Mouse (Mus musculus): ENCODE data around the gene Map3k19.
A peak's percentile ranks its signal among the peaks of the same experiment; 100 is the strongest.

Gene Map3k19

DNA sequence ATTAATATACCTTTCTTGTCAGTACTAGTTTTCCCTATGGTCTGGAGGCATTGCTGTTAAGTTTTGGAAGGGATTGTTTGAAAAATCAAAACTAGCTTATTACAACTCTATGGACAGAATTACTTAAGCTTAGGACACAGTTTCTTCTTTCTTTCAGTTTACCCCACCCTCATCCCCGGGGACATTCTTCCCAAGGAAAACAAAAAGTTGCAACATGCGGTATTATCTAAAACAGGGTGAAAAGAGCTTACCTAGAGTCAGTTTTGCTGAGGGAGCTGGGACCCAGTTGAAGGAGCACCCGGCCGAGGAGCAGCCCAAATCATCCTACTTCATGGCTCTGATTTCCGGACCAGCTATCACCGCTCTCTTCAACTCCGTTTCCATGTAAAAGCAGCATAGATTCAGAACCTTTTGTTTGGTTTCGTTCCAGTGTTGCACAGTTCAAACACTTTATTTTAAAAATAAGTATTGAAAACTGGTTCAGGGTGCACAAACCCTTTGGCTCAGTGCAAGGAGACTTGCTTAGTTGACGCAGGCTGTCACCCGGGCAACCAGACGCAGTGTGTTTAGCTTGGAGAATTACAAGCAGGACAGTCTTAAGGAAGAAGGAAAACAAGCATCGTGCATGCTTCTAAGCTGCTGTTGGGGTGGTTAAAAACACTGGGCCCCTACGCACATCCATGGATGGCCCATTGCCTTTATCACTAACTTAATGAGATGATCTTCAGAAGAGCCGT is at the start of gene Map3k19:
Gene Map3k19 (minus strand): TSS at position 546 of the 737 bp plus-strand sequence.
- DNase-seq: no peak

DNA sequence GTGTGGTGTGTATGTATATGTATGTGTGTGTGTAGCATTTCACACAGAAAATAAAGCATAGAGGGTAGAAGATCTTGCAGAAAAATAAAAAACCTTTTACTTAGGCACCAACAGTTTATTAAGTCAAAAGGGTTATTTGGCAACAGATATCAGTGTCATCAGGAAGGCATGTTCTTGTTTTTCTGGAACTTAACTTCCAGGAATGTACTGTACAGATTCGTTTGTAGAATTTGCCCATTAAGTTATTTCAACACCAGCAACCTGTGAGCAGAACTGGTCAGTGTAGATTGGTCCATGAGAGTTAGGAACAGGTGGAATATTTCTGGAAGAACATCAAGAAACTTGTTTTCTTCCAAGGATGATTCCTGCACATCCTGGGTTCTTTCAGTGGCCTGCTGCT is 44.6 kb upstream of the Map3k19 start:
- no peak for DNase-seq

DNA sequence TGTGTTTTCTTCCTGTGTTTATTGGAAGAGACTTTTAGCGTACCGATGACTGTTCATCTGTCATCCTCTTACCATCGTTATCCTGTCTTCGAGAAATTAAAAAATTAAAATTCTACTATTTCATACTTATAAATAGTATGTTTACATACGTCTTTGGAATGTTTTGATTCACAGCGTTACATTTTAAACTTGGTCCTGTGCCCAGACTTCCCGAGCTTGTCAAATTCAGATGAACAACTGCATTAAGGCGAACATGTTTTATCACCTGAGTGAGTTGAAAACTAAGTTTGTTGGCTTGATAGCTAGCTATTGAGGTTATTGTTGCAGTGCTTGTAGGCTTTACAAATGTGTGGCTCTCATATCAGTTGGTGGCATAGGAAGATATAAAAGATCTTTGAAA is 14.4 kb upstream of the Map3k19 start:
- DNase-seq: no peak

DNA sequence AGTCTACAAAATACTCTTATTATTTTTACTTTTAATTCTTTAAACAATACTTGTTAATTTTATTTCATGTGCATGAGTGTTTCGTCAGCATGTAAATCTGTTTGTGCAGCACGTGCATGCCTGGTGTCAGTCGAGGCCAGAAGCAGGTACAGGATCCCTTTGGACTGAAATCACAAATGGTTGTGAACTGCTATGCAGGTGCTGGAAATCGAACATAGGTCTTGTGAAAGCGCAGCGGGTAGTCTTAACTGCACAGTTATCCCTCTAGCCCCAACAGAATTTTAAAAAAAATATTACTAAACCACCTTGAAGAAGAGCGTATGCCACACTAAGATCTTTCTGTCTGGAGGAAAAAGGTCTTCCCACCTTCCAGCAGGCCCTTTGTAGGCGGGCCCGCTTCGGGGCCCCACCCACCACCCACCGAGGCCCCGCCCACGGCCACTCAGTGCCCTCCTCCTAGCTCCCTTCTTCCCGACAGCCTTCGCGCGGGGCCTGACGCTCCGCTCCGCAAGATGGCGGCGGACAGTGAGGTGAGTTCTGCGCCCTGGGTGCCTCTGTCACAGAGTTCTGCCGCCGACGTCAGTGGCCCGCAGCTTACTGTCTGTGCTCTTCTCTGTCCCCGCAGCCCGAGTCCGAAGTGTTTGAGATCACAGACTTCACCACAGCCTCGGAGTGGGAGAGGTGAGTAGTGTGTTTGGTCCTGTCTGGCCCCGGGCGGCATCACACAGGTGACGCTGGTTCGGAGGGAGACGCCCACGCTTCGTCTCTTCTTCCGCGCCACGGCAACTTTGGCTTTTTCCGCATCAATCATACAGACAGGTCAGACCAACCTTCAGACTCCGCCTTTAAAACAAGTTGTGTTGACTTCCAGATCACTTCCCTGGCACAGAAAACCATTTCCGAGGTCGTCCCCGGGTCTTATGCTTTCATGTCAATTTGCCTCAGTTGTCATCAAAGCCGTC is 13.8 kb upstream of the Map3k19 start, which contains the start of gene Rab3gap1:
Gene Rab3gap1 (plus strand): TSS at position 474 of the 962 bp plus-strand sequence.
- DNase-seq: peak; percentile 94

DNA sequence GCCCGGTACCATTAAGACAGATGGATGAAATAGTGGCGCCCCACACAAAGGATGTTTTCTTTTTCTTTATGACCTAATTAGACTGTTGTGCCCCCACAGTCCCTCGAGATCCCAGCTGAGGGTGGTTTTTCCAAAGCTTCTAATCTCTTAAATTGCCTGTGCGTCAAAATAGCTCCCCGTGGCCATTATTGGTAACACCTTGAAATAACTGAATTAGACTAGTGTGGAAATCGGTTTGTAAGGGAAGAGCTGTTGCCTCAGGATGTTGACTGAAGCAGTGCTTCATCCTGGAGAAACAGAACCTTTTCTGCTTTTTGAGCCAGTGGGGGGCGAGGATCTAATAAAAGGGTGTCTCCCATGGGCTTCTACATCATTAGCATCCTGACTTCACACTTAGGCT is 9.0 kb upstream of the Map3k19 start:
- DNase-seq: no peak

DNA sequence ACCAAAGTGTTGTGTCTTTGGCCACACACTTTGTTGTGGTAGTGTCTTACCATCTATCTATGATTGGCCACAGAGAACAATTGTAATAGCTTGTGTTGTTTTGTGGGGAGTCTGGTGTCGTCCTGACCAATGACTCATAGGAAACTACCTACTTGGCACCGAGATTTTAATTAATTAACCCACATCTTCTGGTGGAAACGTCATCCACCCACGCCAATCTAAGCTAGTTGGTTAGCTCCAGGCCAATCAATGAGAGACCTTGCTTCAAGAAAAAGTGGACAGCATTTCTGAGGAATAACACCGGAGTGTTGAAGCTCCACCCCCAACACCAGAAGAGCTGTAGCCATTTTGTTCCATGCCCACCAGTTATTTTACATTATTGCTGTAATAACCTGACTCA is 7.1 kb upstream of the Map3k19 start:
- no peak for DNase-seq

DNA sequence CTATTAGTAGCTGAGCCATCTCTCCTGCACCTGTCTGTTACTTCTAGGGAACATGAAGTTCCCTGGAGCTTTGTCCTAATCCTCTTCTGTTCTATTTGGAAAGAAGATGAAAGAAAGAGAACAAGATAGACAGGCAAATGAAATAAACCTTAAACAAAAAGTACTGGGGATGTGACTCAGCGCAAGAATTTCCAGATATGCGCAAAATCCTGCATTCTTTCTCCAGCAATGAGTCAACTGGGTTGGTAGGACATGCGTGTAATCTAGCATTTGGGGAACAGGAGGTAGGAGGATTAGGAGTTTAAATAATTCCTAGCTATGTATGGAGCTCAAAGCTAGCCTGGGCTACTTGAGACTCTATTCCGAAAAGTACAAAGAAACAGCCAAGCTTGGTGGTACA is 5.7 kb upstream of the Map3k19 start:
- no peak for DNase-seq

DNA sequence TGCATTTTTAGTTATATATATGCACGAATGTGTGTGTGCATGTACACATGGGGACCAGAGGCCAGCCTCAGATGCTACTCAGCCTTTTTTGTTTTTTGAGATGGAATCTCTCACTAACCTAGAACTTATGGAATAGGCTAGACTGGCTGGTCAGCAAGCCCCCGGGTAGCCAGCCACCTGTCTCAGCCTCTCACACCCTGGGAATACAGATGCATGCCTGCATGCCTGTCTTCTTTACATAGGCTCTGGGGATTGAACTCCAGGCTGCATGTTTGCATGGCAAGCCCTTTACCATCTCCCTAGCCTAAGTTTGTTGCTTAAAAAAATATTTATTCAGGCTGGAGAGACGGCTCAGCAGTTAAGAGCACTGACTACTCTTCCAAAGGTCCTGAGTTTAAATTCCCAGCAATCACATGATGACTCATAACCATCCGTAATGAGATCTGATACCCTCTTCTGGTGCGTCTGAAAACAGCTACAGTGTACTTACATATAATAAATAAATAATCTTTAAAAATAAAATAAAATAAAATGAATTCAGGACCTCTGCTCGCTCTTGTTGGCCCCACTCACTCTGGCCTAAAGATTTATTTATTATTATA is 5.1 kb upstream of the Map3k19 start:
- DNase-seq: no peak

DNA sequence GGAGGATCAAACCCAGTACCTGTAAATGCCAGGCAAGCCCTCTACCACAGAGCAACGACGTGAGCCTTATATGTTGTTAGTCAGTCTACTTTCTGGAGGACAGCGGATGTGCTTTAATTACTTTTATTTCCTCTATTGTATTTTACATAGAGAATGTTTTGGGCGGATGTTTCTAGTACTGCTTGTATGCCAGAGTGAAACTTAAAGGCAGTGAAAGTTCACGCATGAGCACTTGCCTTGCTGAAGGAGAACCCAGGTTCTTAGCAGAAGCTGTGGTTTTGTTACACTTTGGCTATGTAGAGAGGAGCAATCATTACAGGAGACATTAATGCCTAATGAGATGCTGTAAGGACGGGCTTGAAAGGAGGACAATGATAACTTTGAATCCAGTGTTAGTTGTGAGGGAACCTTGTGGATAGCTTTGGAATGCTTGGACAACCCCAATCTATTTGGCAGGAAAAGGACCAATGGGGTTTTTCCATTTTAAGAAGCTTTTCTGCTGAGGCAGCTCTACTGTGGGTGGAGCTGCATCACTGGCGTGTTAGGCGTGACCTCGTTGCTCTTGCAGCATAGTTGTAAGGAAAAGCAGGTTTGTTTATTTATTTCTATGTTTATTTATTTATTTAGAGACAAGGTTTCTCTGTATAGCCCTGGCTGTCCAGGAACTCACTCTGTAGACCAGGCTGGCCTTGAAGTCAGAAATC is 4.3 kb upstream of the Map3k19 start:
- peak; percentile 34 to 36 for DNase-seq

DNA sequence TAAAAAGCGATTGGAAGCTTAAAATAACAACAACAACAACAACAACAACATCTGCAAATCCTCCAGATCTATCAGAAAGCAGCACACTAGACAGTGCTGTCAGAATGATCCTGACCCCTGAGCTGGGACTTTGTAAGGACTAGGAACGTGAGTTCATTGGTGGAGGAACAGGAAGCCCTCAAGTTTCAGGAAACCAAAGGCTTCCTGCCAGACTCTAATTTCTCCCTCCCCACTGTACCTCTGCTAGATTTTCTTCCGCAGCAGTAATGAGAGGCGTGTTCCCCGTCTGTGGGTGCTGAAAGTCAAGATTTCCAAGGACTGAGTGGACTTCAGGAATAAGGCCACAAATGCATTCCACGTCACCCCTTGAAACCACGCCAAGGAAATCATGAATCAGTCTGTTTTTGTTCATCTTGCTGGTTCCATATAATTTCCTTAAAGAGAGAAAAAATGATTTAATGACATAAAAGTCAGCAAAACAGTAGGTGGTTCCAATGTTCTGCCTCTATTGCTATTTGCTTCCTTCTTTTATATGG is 4.7 kb downstream of the Map3k19 start:
- DNase-seq: no peak

DNA sequence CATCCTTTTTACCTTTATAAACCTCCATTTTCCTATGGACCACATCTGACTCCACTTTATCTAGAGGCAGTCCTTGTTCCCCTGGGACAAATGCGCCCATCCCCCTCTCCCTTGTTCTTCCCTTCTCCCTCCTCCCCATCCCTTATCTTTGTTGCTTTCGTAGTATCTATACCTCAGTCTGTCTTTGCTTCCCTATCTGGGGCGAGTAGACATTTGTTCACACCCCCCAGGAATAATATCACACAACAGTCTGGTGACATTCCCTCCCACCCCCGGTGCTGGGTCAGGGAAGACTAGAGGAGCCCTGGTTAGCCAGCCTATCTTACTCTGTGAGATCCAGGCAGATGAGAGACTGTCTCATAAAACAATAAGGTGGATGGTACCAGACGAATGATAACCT is 9.4 kb downstream of the Map3k19 start:
- no peak for DNase-seq

DNA sequence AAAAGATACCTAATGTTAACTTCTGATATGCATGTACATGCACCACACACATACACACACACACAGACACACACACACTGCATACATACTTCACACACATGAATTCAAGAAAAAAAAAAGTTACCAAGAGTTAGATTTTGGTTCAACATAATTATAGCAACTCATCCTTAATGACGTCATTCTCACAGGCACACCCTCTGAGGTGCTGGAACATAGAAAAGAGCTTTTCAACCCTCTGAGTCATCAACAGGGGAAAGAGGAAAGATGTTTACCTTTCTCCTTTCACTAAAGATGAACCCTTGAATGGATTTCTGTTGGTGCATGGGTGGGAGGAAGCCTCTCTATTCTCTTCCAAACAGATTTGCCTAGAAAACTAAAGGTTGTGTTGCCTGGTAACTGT is 16.2 kb downstream of the Map3k19 start:
- DNase-seq: no peak

DNA sequence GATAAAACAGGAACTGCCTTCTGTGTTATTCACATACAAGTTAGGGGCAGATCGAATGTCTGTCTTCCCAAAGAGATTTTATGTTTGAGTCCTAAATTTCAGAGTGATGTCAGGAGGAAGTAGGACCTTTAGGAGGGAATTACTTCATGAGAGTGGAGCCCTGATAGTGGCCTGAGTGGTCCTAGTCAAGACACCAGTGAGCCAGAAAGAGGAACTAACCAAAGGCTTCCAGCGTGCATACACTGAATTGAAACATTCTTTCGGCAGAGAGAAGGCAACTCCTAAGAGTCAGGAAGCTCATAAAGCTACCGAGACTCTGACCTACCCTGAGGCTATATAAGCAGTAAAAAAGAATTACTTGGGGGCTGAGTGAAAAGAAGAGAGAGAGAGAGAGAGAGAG is 18.2 kb downstream of the Map3k19 start:
- peak in 1 of 2 experiments; percentile 3 for DNase-seq

DNA sequence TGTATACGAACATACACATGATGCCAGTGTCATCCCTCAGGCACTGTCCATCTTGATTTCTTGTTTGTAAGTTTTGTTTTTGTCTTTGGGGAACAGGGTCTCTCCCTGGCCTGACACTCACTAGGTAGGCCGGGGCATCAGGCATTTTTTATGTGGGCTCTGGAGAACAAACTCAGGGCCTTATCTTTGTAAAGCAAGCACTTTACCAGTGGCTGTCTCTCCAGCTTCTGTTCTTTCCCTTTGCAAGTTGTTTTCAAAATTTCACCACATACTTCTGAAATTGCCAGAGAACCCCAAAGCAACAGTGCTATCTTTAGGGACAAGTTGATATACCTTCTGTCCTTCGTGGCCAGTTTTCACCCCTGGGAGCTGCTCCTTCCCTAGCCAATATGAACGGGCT is 20.6 kb downstream of the Map3k19 start:
- no peak for DNase-seq

DNA sequence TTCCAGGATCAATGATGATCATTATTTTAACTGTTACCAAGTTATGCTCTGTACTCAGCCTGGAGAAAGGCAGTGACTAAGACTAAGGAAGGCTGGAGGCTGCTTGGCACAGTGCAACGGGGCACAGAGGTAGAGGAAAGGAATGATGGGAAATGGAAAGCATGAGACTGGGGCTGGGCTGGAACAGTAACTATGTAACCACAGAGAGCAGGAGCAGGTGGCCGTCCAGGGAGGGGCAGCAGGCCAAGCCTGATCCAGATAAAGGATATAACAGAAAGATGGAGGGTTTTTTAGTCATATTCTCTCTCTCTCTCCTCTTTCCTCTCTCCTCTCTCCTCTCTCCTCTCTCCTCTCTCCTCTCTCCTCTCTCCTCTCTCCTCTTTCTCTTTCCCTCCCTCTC is 21.1 kb downstream of the Map3k19 start:
- DNase-seq: no peak

DNA sequence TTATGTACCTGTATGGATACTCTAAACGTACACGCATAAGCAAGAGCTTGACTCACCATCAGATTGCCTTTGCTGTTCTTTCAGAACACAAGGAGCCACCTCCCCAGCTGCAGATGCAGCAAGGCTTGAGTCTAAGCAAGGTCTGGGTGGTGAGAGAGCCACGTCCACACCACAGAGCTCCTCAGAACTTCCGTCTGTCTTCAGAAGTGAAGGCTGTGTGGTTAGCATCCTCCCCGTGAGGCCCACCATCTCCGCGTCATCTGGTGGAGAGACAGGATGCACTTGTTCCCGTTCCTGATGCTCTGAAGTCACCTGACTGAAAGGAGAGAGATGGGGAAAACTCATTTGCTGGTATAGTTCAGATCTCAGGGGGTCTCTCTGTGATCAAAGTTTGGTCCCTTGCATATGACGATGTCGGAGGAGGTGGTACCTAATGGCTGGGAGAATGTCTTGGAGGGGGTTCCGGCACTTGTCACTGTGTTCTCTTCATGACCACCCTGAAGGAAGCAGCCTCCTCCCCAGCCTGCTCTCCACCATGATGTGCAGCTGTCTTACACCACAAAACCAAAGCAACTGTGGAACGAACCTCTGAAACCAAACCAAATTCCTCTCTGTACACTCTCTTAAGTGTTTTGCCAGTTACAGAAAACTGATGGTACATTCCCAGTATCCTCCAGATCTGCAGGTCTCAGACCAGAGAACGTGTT is 24.5 kb downstream of the Map3k19 start:
- DNase-seq: peak; percentile 23 to 24

DNA sequence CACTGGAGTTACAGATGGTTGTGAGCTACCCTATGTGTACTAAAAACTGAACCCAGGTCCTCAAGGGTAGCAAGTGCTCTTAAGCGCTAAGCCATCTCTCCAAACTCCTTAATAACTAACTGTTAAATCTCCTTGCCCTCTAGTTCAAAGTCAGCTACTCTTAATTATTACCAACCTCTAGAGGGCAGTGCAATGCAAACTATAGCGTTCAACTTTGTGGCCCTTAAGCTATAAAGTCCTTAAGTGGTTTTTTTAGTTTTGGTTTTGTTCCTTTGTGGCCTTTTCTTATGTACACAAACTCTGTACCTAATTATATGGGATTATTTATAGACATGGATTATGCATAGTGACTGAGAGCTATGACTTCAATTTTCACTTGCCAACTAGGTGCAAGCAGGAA is 27.5 kb downstream of the Map3k19 start:
- DNase-seq: peak; percentile 49 to 57

DNA sequence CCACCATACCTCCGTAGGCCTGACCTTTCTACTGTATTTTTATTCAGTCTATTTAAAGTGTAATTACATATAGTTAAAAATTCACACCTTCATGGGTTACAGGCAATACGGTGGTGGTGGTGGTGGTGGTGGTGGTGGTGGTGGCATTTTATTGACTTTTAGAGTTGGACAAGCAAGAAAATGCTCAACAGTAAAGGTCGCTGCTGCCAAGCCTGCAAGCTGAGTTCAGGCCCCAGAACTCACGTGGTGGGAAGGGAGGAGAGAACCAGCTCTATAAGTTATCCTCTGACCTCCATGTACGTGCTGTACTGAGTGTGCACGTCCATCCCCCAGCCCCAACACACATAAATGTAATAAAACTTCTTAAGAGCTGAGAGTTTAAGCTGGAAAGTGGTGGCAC is 38.5 kb downstream of the Map3k19 start:
- DNase-seq: no peak

DNA sequence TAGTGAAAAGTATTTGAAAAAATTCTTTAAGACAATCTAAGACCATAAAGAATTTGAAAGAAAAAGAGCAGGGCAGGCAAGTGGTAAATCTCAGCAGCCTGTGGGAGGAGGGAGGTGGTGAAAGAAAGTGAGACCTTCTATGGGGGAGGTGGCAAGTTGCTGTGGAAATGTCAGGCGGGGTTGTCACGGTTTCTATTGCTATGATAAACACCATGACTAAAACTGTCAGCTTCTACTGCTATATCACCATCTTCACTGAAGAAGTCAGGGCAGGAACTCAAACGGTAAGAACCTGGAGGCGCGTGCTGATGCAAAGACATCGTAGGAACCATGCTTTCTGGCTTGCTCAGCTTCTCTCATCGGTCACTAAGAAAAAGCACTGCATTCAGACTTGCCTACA is 41.9 kb downstream of the Map3k19 start:
- no peak for DNase-seq

DNA sequence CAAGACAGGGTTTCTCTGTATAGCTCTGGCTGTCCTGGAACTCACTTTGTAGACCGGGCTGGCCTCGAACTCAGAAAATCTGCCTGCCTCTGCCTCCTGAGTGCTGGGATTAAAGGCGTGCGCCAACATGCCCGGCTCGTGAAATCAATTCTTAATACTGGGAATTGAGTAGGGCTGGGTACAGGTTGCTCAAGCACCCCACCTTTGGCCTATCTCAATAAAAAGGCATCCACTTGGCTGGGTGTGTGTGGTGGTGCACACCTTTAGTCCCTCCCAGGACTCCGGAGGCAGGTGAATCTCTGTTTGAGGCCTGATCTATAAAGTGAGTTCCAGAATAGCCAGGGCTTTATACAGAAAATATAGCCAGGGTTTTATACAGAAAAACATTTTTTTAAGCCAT is 46.2 kb downstream of the Map3k19 start:
- DNase-seq: no peak

DNA sequence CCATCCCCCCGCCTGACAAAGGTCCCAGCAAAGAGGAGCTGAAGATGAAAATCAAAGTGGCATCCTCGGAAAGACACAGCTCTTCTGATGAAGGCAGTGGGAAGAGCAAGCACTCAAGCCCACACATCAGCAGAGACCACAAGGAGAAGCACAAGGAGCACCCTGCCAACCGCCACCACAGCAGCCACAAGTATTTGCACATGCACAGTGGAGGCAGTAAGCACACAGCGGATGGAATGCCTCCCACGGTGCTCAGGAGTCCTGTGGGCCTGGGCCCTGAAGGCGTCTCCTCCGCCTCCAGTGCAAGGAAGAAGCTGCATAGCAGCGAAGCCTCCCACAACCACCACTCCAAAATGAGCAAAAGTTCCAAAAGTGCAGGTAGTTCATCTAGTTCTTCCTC is 51.9 kb downstream of the Map3k19 start:
- no peak for DNase-seq

DNA sequence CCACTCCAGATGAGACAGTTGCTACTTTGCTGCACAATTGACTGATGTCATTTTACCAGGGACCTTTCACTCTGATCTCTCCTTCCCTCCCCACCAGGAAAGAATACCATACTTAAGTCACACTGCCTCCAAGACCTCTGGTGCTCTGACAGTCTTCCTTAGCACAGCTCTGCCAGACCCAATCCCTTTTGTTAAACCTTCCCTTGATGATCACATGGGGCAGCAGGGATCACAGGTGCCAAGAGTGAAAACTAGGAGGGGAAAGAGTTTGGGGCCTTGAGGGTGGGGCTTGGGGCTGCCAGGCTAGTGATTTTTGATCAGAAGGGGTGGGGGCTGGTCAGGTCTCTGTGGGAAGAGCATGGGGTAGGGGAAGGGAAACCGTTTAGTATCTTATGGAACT is 58.1 kb downstream of the Map3k19 start:
- DNase-seq: no peak
